Mouse (Mus musculus) limb, embryonic 12.5 days (tissue): ENCODE results near the gene Dpp4. TPM values are rescaled to one million over a fixed set of nuclear protein-coding genes. Genes with fewer than 3 reads are reported as not detected.

Experiments used
- ATAC-seq: fragments of 200-750 bp; cut with Nextera tagmentation; 2 replicates; pipeline ENCODE4 v1.8.0; 2017; ENCODE audit warnings: low read depth, moderate TSS enrichment; ENCODE audit not compliant: insufficient number of reproducible peaks, insufficient read depth, low FRiP score, low TSS enrichment
- H3K27ac ChIP-seq: fragments of 300-500 bp; sonication (generic); 2 replicates; pipeline ENCODE4 v1.5.1; 2016; ENCODE audit warnings: mild to moderate bottlenecking, moderate library complexity
- H3K27me3 ChIP-seq: fragments of 300-500 bp; sonication (generic); 2 replicates; pipeline ENCODE4 v1.6.1; 2016; ENCODE audit warnings: mild to moderate bottlenecking, moderate library complexity
- H3K36me3 ChIP-seq: fragments of 300-500 bp; sonication (generic); 2 replicates; pipeline ENCODE4 v1.6.1; 2016; ENCODE audit warnings: mild to moderate bottlenecking, moderate library complexity
- H3K4me1 ChIP-seq: fragments of 300-500 bp; sonication (generic); replicated peaks from 2 replicates; pipeline ENCODE4 v1.6.1; 2016
- H3K4me2 ChIP-seq: fragments of 300-500 bp; sonication (generic); 2 replicates; pipeline ENCODE4 v1.6.1; 2016; ENCODE audit warnings: mild to moderate bottlenecking, moderate library complexity
- H3K4me3 ChIP-seq: fragments of 300-500 bp; sonication (generic); replicated peaks from 2 replicates; pipeline ENCODE4 v1.5.1; 2016; ENCODE audit warnings: mild to moderate bottlenecking
- H3K9ac ChIP-seq: fragments of 300-500 bp; sonication (generic); replicated peaks from 2 replicates; pipeline ENCODE4 v1.6.1; 2016; ENCODE audit warnings: mild to moderate bottlenecking, moderate library complexity
- H3K9me3 ChIP-seq: fragments of 300-500 bp; sonication (generic); 2 replicates; pipeline ENCODE4 v1.6.1; 2016; ENCODE audit warnings: mild to moderate bottlenecking, moderate library complexity
- WGBS: fragments of 180-500 bp; shearing (Covaris S2); methylation state at CpG from one replicate; pipeline ENCODE4 v1.1.7; 2016; 5-methylcytosine and 5-hydroxymethylcytosine counted together
- polyA plus RNA-seq: library from polyadenylated mRNA; unstranded; fragments of >200 nt; fragmentation: Nextera tagmentation; extraction: Ambion mirVana; gene quantifications from 2 replicates; pipeline ENCODE4 v1.2.1, GENCODE M21; 2016

Dpp4 gene
- polyA plus RNA-seq, 1 experiment from 2014 or later = 0.31 TPM

GRCm38 (mm10) chr2:62403556-62404135 is 8.4 kb downstream of the Dpp4 start:
- Histone ChIP-seq H3K9me3 (no peaks in the 10 kb centered on the region), H3K4me1 (no peaks in the 10 kb centered on the region; the same call in 1 of the 2 replicates), H3K4me2 (no peak overlapping the region), H3K27ac (no peak overlapping the region), H3K27me3 (no peaks in the 10 kb centered on the region), H3K4me3 (no peak overlapping the region), H3K9ac (no peak overlapping the region), H3K36me3 (no peaks in the 10 kb centered on the region)
- ATAC-seq = no peak
- 82% methylated on average over 5 of the region's 5 CpGs for WGBS

- no peaks in the 10 kb centered on the region for H3K36me3 ChIP-seq
- H3K9ac ChIP-seq = no peak overlapping the region
- no peak overlapping the region for H3K27ac ChIP-seq
- H3K9me3 ChIP-seq = no peaks in the 10 kb centered on the region
- WGBS = 88% methylated on average over 6 of the region's 6 CpGs
- no peak overlapping the region for H3K4me3 ChIP-seq
- no peaks in the 10 kb centered on the region for H3K4me1 ChIP-seq
- no peaks in the 10 kb centered on the region for H3K27me3 ChIP-seq
- no peak for ATAC-seq
- H3K4me2 ChIP-seq = no peak overlapping the region
Observed at GRCm38 (mm10) chr2:62401011-62401410, 11.0 kb downstream of the Dpp4 start.

GRCm38 (mm10) chr2:62399832-62400231 is 12.2 kb downstream of the Dpp4 start:
- H3K4me1 ChIP-seq = no peaks in the 10 kb centered on the region
- 88% methylated on average over 2 of the region's 2 CpGs for WGBS
- H3K27ac ChIP-seq = no peak overlapping the region
- H3K27me3 ChIP-seq = no peaks in the 10 kb centered on the region
- no peak overlapping the region for H3K4me2 ChIP-seq
- ATAC-seq = no peak
- no peak overlapping the region for H3K4me3 ChIP-seq
- H3K36me3 ChIP-seq = no peaks in the 10 kb centered on the region
- no peak overlapping the region for H3K9ac ChIP-seq
- no peaks in the 10 kb centered on the region for H3K9me3 ChIP-seq

GRCm38 (mm10) chr2:62399361-62399760 is 12.7 kb downstream of the Dpp4 start:
- H3K27me3 ChIP-seq = no peaks in the 10 kb centered on the region
- WGBS = 59% methylated on average over 8 of the region's 8 CpGs
- no peaks in the 10 kb centered on the region for H3K4me1 ChIP-seq
- no peaks in the 10 kb centered on the region for H3K36me3 ChIP-seq
- no peak overlapping the region for H3K4me3 ChIP-seq
- H3K4me2 ChIP-seq = no peak overlapping the region
- ATAC-seq = no peak
- no peaks in the 10 kb centered on the region for H3K9me3 ChIP-seq
- no peak overlapping the region for H3K27ac ChIP-seq
- H3K9ac ChIP-seq = no peak overlapping the region

- H3K36me3 ChIP-seq = no peaks in the 10 kb centered on the region
- no peak for ATAC-seq
- no peaks in the 10 kb centered on the region for H3K4me1 ChIP-seq
- WGBS = 92% methylated on average over 2 of the region's 2 CpGs
- H3K9me3 ChIP-seq = no peaks in the 10 kb centered on the region
- no peak overlapping the region for H3K4me3 ChIP-seq
- H3K4me2 ChIP-seq = no peak overlapping the region
- H3K27ac ChIP-seq = no peak overlapping the region
- no peaks in the 10 kb centered on the region for H3K27me3 ChIP-seq
- no peak overlapping the region for H3K9ac ChIP-seq
Observed at GRCm38 (mm10) chr2:62398115-62398875, 13.7 kb downstream of the Dpp4 start.

GRCm38 (mm10) chr2:62397661-62398060 is 14.4 kb downstream of the Dpp4 start:
- H3K4me2 ChIP-seq = no peak overlapping the region
- H3K27me3 ChIP-seq = no peaks in the 10 kb centered on the region
- H3K9me3 ChIP-seq = no peaks in the 10 kb centered on the region
- no peak overlapping the region for H3K27ac ChIP-seq
- no peak for ATAC-seq
- no peaks in the 10 kb centered on the region for H3K36me3 ChIP-seq
- no peak overlapping the region for H3K4me3 ChIP-seq
- H3K4me1 ChIP-seq = no peaks in the 10 kb centered on the region
- WGBS = 73% methylated on average over 4 of the region's 4 CpGs
- H3K9ac ChIP-seq = no peak overlapping the region

DNA sequence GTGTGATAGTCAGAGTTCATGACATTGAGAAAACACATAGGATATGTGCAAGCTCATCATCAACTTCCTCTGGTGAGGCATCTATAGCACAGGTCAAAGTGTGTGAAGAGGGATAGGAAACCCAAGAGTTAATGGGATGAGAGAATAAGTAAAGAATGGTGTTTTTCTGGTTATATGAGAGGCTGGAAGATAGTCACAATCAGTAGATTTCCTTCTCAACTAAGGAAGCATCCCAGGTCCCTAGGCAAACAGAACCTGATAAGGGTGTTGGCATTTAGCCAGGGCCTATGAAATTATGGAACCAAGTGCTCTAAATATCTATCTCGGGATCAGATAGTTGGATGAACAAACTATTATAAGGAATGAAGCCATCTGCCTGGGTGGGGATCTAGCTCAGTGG is 15.2 kb downstream of the Dpp4 start:
- Histone ChIP-seq H3K27me3 (no peaks in the 10 kb centered on the region), H3K36me3 (no peaks in the 10 kb centered on the region), H3K27ac (no peak overlapping the region), H3K9me3 (no peaks in the 10 kb centered on the region), H3K4me2 (no peak overlapping the region), H3K4me3 (no peak overlapping the region), H3K9ac (no peak overlapping the region), H3K4me1 (no peaks in the 10 kb centered on the region)
- 93% methylated on average over 1 of the region's 1 CpGs for WGBS
- ATAC-seq = no peak

DNA sequence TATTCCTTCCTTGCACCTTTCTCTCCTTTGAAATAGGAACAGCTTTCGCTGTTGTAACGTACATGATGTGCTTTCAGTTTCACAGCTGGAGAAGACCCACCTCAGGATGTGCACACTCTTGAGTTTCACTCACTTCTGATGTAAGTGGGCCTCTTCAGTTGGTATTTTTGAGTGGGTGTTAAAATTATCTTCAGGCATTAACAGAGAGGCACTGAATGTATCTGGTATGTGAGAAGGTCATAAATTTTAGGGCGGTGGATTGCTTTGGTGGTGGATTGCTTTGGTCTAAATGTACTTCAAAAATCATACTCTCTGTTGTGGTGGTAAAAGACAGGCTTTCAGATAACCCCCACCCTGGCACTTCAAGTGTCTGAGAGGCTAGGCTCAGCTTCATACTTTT is 17.2 kb downstream of the Dpp4 start:
- H3K27ac ChIP-seq = no peak overlapping the region
- no peaks in the 10 kb centered on the region for H3K27me3 ChIP-seq
- ATAC-seq = no peak
- H3K36me3 ChIP-seq = no peaks in the 10 kb centered on the region
- H3K9me3 ChIP-seq = no peaks in the 10 kb centered on the region
- no peak overlapping the region for H3K4me2 ChIP-seq
- no peaks in the 10 kb centered on the region for H3K4me1 ChIP-seq
- no peak overlapping the region for H3K4me3 ChIP-seq
- WGBS = 89% methylated on average over 3 of the region's 3 CpGs
- no peak overlapping the region for H3K9ac ChIP-seq

- Histone ChIP-seq H3K4me1 (no peaks in the 10 kb centered on the region), H3K4me3 (no peak overlapping the region), H3K9ac (no peak overlapping the region), H3K36me3 (no peaks in the 10 kb centered on the region), H3K27me3 (no peaks in the 10 kb centered on the region), H3K4me2 (no peak overlapping the region), H3K27ac (no peak overlapping the region), H3K9me3 (no peaks in the 10 kb centered on the region)
- whole genome bisulfite sequencing = 85% methylated on average over 3 of the region's 3 CpGs
- no peak for ATAC-seq
Observed at GRCm38 (mm10) chr2:62392098-62392497, 19.9 kb downstream of the Dpp4 start.

DNA sequence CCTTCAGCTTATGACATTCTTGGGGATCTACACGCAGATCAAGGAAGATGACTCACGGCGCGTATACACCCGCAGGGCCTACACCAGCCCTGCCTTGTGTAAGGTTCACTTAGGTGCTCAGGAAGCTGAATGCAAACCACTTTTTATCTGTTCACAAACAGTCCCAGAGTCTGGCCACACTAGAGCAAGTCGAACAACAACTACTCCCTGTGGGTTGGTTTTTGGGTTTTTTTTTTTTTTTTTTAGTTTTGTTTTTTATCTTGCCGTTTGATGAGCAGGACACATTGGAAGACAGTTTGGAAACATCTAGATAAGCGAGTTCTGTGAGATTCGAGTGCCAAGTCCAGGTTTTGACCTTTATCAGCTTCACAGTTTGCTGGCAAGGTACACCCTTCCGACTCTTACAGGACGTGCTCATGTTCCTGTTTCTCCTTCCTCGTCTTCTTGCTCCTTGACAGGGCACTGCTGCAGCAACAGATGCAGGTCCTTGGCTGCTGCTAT is 21.0 kb downstream of the Dpp4 start:
- Histone ChIP-seq H3K4me3 (no peak overlapping the region), H3K27ac (no peak overlapping the region), H3K9ac (no peak overlapping the region), H3K4me2 (no peak overlapping the region), H3K4me1 (no peaks in the 10 kb centered on the region), H3K36me3 (no peaks in the 10 kb centered on the region), H3K9me3 (no peaks in the 10 kb centered on the region), H3K27me3 (no peaks in the 10 kb centered on the region)
- 89% methylated on average over 12 of the region's 12 CpGs for WGBS
- no peak for ATAC-seq

DNA sequence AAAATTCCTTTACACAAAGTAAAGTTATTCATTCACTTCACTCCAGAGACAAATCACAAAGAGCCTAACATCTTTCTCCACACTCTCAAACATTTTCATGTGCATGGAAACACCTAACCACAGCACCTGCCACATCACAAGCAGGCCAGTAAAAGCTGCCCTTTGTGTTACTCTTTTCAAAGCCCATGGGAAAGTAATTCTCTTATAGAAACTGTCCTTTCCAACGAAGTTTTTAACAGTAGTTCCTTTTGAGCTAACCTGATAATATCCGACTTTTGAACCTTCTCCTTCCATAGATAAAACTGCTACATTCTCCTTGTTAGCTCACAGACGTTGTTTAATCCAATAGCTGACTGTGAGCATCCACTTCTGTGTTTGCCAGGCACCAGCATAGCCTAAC is 21.7 kb downstream of the Dpp4 start:
- Histone ChIP-seq H3K9ac (no peak overlapping the region), H3K36me3 (no peaks in the 10 kb centered on the region), H3K27ac (no peak overlapping the region), H3K27me3 (no peaks in the 10 kb centered on the region), H3K4me3 (no peak overlapping the region), H3K4me1 (no peaks in the 10 kb centered on the region), H3K4me2 (no peak overlapping the region), H3K9me3 (no peaks in the 10 kb centered on the region)
- no peak for ATAC-seq
- WGBS = 73% methylated on average over 3 of the region's 3 CpGs

DNA sequence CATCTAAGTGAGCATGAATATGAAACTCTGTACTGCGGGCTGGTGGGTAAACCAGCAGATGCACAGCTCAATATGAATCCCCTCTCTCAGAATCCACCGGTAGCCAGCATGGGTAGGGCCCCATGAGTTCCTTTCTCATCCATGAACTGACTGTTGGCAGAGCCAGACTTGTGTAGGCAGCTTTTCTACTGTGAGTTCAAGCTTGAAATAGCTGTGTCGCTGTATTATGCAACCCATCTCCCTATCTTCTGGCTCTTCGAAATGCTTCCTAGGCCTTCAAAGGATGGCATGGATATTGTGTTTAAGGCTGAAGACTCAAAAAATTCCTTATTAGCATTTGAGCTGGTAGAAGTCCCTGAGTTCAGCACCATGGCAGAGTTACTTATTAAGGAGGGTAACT is 23.2 kb downstream of the Dpp4 start:
- H3K36me3 ChIP-seq = no peaks in the 10 kb centered on the region
- H3K4me3 ChIP-seq = no peak overlapping the region
- no peaks in the 10 kb centered on the region for H3K4me1 ChIP-seq
- no peak overlapping the region for H3K4me2 ChIP-seq
- H3K27ac ChIP-seq = no peak overlapping the region
- no peaks in the 10 kb centered on the region for H3K9me3 ChIP-seq
- 87% methylated on average over 4 of the region's 4 CpGs for WGBS
- H3K27me3 ChIP-seq = no peaks in the 10 kb centered on the region
- ATAC-seq = no peak
- H3K9ac ChIP-seq = no peak overlapping the region
